Mouse (Mus musculus) heart, postnatal 14 days (tissue): ENCODE measurements around the gene Kmo. TPM values are rescaled to one million over a fixed set of nuclear protein-coding genes. Genes with fewer than 3 reads are reported as not detected.

Experiments used
- DNase-seq, 2 experiments: peaks; one replicate each; pipeline ENCODE4 v3.0.0; 2021 to 2022
- intact Hi-C: fragments of 180-260 bp; cut with DNase I; formaldehyde crosslinking; loops from one replicate; pipeline ENCODE4 v1.15.1; 2025
- total RNA-seq, 2 experiments: library from RNA; stranded (reverse); gene quantifications; 2 replicates each; pipeline ENCODE4 v1.2.3; 2021

Gene Kmo
- total RNA-seq, 2 experiments from 2014 or later: 0.26 to 0.34 TPM

GRCm38 (mm10) chr1:175691686-175692245, 71.6 kb downstream of the Kmo start:
- intact Hi-C loops: loop anchor here (5.0 kb wide), 2 partner anchors 64 to 191 kb away; partner anchors contain the start of genes Exo1 and Fh1

GRCm38 (mm10) chr1:175692246-175692996, 72.2 kb downstream of the Kmo start, which contains the start of the genes Opn3 and Chml:
Gene Opn3 (minus strand): TSS chr1:175692776.
Gene Chml (minus strand): TSS chr1:175692901.
- intact Hi-C loops: loop anchor here (5.0 kb wide), 2 partner anchors 65 to 190 kb away; partner anchors contain the start of genes Exo1 and Fh1
- DNase-seq: peak; percentile 98

More at GRCm38 (mm10) chr1:175691686-175692245, 71.6 kb downstream of the Kmo start:
- DNase-seq: no peak

DNA sequence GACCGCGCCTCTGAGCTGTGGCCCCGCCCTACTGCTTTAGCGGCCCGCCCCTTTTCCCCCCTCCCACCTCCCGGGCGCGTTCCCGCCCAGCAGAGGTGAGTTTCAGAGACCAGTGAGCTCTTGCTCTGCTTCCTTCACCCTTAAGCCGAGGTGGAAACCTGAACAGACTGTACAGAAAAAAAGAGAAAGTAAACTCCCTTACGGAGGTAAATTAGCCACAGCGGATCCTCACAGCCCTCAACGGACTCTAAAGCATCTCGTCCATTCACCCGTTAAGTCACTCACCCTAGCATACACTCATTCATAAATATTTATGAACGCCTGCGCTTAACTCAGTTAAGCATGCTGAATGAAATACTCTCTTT, 72.8 kb downstream of the Kmo start:
- DNase-seq: no peak
- intact Hi-C loops: loop anchor here (5.0 kb wide), 2 partner anchors 66 to 189 kb away; partner anchors contain the start of genes Exo1 and Fh1

DNA sequence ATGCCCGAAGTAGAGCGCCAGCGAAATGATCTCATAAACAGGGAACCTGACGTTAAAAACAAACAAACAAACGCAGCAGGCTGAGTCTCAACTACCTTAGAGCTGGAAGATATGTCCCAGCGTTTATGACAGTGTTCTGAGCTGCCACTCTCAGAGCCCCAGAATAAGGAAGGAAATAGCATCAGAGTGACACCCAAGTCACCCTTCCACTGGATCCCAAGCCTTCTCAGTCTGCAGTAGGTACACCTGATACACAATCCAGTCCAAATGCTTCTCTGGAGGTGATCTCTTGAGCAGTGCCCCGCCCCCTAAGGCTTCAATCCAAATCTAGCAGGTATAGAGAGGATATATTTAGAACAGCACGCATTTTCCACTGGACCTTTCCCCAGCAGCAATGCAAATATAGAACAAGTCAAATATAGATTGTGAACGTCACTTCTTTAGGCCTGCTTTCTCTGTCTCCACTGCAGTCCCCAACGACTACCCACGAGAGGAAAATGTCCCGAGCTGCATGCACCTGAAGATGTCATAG, 73.3 kb downstream of the Kmo start:
- intact Hi-C loops: loop anchor here (5.0 kb wide), 2 partner anchors 66 to 189 kb away; partner anchors contain the start of genes Exo1 and Fh1
- DNase-seq: no peak

DNA sequence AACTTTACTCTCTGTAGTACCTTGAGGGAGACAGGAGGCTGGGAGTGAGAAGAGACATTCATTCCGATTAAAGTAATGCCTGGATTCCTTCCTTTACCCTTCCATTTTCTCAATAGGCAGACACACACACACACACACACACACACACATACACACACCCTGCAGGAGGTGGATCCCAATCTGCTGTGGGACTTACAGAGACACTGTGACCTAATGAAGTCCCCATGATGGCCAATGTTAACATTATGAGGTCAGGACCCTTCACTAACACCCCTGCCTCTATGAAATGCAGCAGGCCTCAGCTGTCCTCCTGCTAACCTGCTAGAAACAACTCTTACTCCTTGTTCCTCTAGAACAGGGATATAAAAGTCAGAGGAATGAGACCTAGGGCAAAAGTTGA, 78.1 kb downstream of the Kmo start, which contains the start of gene Wdr64:
Wdr64 (plus strand) TSS at position 301 of the 400 bp plus-strand sequence.
- DNase-seq: no peak

GRCm38 (mm10) chr1:175699375-175699774, 79.2 kb downstream of the Kmo start:
- intact Hi-C loops: no loop called here
- DNase-seq: no peak

More for the DNA sequence above, 78.1 kb downstream of the Kmo start, which contains the start of gene Wdr64:
- intact Hi-C loops: no loop called here

DNA sequence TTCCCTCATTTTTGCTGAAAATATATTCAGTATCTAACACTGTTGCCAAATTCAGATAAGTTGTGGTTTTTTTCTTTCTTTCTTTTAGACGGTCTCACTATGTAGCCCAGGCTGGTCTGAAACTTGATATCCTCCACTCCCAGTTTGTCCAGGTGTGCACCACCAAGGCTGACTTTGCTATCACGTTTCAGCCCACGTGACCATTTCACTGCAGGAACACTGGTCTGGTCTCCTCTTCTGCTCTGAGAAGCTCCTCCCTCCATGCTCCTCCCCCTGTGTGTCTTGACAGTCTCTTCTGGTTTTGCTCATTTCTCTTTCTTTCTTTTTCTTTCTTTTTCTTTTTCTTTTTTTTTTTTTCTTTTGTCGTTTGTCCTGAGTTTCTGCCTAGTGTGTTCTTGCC, 79.6 kb downstream of the Kmo start:
- intact Hi-C loops: no loop called here
- DNase-seq: no peak

GRCm38 (mm10) chr1:175701145-175701544, 81.0 kb downstream of the Kmo start:
- no peak for DNase-seq
- intact Hi-C loops: no loop called here

GRCm38 (mm10) chr1:175707599-175707998, 87.4 kb downstream of the Kmo start:
- no peak for DNase-seq
- intact Hi-C loops: no loop called here

DNA sequence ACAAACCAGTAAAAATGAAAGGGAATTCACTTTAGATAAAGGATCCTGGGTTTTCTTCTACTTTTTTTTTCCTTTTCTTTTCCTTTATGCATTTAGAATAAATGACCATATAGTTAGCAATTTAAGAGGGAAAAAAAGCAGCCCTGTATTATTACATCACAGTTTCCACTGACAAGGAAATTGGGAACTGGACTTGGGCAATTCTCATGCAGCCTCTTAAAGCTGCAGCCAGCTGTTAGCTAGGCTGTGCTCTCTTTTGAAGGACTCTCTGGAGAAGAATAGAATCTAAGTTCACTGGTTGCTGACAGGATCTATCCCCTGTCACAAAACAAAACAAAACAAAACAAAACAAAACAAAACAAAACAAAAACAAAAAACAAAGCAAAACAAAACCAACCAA, 87.8 kb downstream of the Kmo start:
- intact Hi-C loops: no loop called here
- peak in 1 of 2 experiments; percentile 30 for DNase-seq

Other genes starting within 250 kb of the Kmo start
- gene Rgs7, start 127.9 kb upstream of the Kmo start, total RNA-seq: 1 to 10 TPM; 2.3 to 2.5 TPM
- 100 to 1,000 TPM; 594 to 598 TPM for gene Fh1, start 5.3 kb downstream of the Kmo start, total RNA-seq
- 1 to 10 TPM; 7.3 to 8.9 TPM for gene Opn3, start 72.4 kb downstream of the Kmo start, total RNA-seq
- 10 to 100 TPM; 12.1 to 13.3 TPM for gene Chml, start 72.5 kb downstream of the Kmo start, total RNA-seq
- not detected for gene Wdr64, start 78.2 kb downstream of the Kmo start, total RNA-seq